15 mouse cellular contexts compared by ENCODE assay signal in the genomic region with DNA sequence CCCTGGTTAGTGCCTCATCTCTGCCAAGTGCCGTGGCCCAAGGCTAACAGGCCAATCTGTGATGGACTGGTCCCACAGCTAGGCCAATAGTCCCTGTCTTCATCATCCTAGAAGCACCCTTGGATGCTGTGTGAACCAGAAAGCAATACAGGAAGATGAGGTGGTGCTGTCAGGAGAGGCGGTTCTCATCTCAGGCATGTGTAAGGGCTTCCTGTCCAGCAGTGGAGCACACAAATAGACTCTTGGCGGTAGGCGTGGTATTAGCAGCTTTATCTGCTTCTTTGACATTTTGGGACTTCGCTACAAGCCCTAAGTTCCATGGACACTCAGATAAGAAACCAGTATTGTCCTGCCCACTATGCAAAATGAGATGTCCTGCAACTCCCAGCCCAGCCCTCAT. TPM values are rescaled to one million over a fixed set of nuclear protein-coding genes. Genes with fewer than 3 reads are reported as not detected.
"Had no signal": no experiment of that assay in that cellular context is flagged by ENCODE, and none has a peak within 500 bp of the region (broad histone marks: within the 10 kb centered on the region; RNA-seq: fewer than 3 reads in every experiment).

No protein-coding gene starts in this region.

- ATAC-seq: lung, postnatal 0 days; midbrain, embryonic 15.5 days had no signal

- H3K4me2 ChIP-seq: liver, embryonic 11.5 days; liver, embryonic 15.5 days; midbrain, embryonic 15.5 days; neural tube, embryonic 12.5 days had no signal

- H3K9ac ChIP-seq: liver, embryonic 15.5 days; midbrain, embryonic 15.5 days; neural tube, embryonic 12.5 days had no signal

- H3K36me3 ChIP-seq: limb, embryonic 10.5 days; liver, embryonic 15.5 days; midbrain, embryonic 15.5 days; neural tube, embryonic 12.5 days had no signal

- DNase-seq: kidney, postnatal 25 days; lung, adult 2 months; lung, postnatal 36 days; retina, postnatal 1 day; right cerebral cortex, postnatal 4 days; spleen, adult 18-20 months; thymus, postnatal 36 days had no signal

- H3K4me1 ChIP-seq: midbrain, embryonic 15.5 days had no signal

- H3K9me3 ChIP-seq: limb, embryonic 10.5 days; liver, embryonic 15.5 days; midbrain, embryonic 15.5 days; neural tube, embryonic 12.5 days had no signal

- H3K4me3 ChIP-seq: left cerebral cortex, adult 2 months; limb, embryonic 10.5 days; liver, embryonic 15.5 days; midbrain, embryonic 15.5 days; neural tube, embryonic 12.5 days had no signal

- H3K27ac ChIP-seq: left cerebral cortex, adult 2 months; limb, embryonic 10.5 days; liver, embryonic 15.5 days; midbrain, embryonic 15.5 days; neural tube, embryonic 12.5 days had no signal

RNA-seq across cellular contexts. Expression of a gene that starts 43.1 kb away (rescaled TPM):
- total RNA-seq: monocyte, adult 5-6 weeks had no signal
